Mouse (Mus musculus): ENCODE data around the gene Kdsr. TPM values are rescaled to one million over a fixed set of nuclear protein-coding genes. Genes with fewer than 3 reads are reported as not detected.
"Not testable (repeated sequence)": the region's sequence is repeated elsewhere in the genome, so short reads cannot be mapped to it uniquely, and the experiment has no call there.

Kdsr gene
- total RNA-seq, 2 experiments from 2014 or later: 24.2 to 25.3 TPM

GRCm38 (mm10) chr1:106739810-106740209, 19.7 kb downstream of the Kdsr start:
- no peak for DNase-seq

GRCm38 (mm10) chr1:106738092-106738491, 21.4 kb downstream of the Kdsr start:
- no peak for DNase-seq

GRCm38 (mm10) chr1:106736211-106736610, 23.3 kb downstream of the Kdsr start:
- no peak for DNase-seq

GRCm38 (mm10) chr1:106735586-106735985, 23.9 kb downstream of the Kdsr start:
- DNase-seq: peak; percentile 45

GRCm38 (mm10) chr1:106722061-106722460, 37.5 kb downstream of the Kdsr start:
- no peak for DNase-seq

GRCm38 (mm10) chr1:106717736-106718135, 41.8 kb downstream of the Kdsr start:
- DNase-seq: not testable (repeated sequence)

- DNase-seq: peak; percentile 83
These were observed 42.4 kb downstream of the Kdsr start for GRCm38 (mm10) chr1:106717071-106717601.

GRCm38 (mm10) chr1:106716141-106716540, 43.4 kb downstream of the Kdsr start:
- DNase-seq: no peak

GRCm38 (mm10) chr1:106715111-106716083, 44.1 kb downstream of the Kdsr start:
- DNase-seq: no peak

- DNase-seq: no peak
These were observed 45.0 kb downstream of the Kdsr start for GRCm38 (mm10) chr1:106714530-106714981.

GRCm38 (mm10) chr1:106713621-106714529, 45.7 kb downstream of the Kdsr start, which contains the start of gene Bcl2:
Gene Bcl2 (minus strand): TSS chr1:106714274.
- peak; percentile 78 for DNase-seq

- DNase-seq: peak; percentile 69
These were observed 47.2 kb downstream of the Kdsr start for GRCm38 (mm10) chr1:106712330-106712729.

- no peak for DNase-seq
These were observed 48.0 kb downstream of the Kdsr start for GRCm38 (mm10) chr1:106711356-106712125.

GRCm38 (mm10) chr1:106710202-106710601, 49.3 kb downstream of the Kdsr start:
- no peak for DNase-seq

- DNase-seq: no peak
These were observed 52.3 kb downstream of the Kdsr start for GRCm38 (mm10) chr1:106707036-106707880.

- DNase-seq: no peak
These were observed 56.3 kb downstream of the Kdsr start for GRCm38 (mm10) chr1:106703183-106703582.

GRCm38 (mm10) chr1:106702471-106703175, 56.9 kb downstream of the Kdsr start:
- no peak for DNase-seq

- DNase-seq: no peak
These were observed 58.9 kb downstream of the Kdsr start for GRCm38 (mm10) chr1:106700520-106701114.

- DNase-seq: no peak
These were observed 63.1 kb downstream of the Kdsr start for GRCm38 (mm10) chr1:106696472-106696871.

All from adrenal gland, postnatal 10 days (tissue).